Mouse (Mus musculus) spleen, adult 12 weeks (tissue): ENCODE results near the gene Sept14.
"Not testable (repeated sequence)": the region's sequence is repeated elsewhere in the genome, so short reads cannot be mapped to it uniquely, and the experiment has no call there.

Experiments
- DNase-seq: peaks from one replicate; pipeline ENCODE4 v3.0.0; 2022; ENCODE audit warnings: low spot score

Gene Sept14

DNA sequence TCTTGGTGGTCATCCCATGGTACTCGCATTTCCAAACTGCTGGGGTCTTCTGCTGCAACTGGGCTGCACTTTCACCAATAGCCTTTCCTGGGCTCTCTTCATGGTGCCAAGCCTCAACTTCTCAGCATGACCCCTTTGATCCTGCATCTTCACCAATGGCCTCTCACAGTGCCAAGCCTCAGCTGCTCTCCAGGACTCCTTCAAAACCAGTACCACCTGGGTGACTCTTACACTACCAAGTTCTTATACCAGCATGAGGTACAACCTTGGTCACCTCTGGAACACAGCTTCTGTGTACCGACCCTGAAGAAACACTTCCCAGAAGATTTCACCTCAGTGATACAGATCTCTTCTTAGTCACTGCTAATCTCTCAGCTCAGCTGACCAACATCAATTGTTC, at the start of gene Sept14:
Gene Sept14, minus strand, starts transcription at position 101 of the 400 bp plus-strand sequence.
- DNase-seq = no peak

DNA sequence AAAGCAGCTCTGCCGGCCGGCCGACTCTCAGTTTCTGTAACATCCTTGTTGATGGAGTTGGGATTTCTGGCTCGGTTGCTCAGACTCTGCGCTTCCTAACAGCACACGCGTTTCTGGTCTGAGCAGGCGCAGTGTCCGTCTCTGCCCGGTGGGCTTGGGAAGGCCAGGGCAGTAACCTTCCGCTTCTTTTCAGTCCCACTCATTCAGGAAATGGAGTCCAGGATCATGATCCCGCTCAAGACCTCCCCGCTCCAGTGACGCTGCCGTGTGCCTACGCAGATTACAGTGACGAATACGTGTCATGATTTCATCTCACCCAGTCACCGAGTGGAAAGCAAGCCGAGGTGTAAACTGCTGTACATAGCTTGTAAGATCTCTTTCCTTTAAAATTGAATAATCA, 48.6 kb upstream of the Sept14 start:
- no peak for DNase-seq

DNA sequence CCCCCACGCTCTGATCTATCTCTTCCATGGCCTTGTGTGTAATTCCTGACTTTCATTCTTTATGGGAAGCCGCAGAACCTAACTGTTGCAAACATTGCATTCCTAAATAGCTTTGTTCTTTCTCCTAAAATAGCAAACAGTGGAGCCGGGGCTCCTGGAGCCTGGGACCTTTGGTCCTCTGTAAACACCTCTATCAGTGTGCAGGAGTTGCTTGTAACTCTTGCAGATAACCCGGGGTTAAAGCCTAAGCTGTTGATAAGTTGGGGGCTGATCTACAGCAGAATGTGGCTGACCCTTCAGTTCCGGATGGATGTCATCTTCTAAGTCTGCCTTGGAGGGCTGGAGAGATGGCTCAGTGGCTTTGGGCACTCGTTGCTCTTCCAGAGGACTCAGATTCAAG, 35.7 kb upstream of the Sept14 start:
- DNase-seq = no peak

DNA sequence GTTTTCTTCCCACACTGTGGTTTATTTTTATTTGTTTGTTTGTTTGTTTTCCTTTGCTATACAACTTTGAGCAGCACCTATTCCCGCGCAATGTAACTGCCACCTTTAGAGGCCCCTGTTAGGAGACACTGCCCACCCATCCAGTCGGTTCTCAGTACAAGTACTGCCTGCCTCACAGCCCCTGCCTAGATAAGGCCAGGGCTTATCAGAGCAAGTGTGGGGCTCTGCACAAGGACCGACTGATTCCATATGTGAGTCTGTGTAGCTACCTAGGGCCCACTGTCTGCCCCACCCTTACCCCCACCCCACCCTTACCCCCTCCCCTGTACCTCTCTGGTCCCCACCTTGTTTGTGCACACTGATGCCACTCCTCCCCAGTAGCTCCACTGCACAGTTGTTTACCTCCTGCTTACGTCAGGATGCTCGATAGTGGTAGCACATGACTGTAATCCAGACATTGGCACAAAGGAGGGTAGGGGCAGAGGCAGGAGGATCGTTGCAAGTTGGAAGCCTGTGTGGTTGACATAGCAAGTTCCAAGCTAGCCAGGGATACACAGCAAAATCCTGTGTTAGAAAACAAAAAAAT, 34.7 kb upstream of the Sept14 start:
- no peak for DNase-seq

DNA sequence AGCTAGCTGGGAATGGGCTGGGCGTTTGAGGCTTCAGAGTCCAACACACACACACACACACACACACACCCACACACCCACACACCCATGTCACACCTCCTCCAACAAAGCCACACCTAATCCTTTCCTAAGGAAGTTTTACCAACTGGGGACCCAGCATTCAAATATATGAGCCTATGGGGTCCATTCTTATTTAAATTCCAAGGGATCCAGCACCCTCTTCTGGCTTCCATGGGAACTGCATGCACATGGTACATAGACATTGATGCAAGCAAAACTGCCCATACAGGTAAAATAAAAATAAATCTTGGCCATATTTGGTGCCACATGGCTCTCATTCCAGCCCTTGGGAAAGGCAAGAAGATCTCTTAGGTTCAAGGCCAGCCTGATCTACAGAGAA, 32.7 kb upstream of the Sept14 start:
- DNase-seq = no peak

DNA sequence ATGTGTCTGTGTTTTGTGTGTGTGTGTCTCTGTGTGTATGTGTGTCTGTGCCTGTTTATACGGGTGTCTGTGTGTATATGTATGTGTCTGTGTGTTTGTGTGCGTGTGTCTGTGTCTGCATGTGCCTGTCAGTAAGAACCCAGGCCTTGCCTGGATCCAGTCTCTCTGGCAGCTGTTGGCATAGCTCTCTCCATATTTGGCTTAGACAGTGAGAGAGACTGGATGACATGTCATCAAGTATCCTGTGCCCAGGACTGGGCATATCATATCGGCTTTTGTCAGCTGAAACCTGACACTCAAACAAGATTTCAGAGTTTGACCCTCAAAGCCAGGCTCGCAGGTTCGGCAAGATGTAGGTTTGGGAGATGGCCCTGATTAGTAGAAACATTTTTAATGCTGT, 22.7 kb upstream of the Sept14 start:
- no peak for DNase-seq

DNA sequence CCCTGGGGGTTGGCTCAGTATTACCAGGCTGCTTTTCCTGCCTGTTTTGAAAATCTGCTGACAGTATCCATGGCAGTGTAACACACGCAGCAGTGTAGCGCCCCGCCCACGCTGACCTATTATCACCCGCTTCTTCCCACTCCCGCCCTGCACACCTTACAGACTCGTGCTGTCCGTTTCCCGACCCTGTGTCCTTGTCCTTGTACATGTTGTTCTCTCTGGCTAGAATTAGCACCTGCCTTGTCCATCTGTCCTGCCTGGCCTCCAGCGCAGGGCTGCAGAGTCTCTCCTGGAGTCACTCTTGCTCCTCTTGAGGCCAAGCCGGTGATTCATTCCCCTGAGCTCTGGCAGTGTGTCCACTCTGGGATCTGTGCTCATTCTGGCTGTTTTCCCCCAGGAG, 22.0 kb upstream of the Sept14 start:
- no peak for DNase-seq

DNA sequence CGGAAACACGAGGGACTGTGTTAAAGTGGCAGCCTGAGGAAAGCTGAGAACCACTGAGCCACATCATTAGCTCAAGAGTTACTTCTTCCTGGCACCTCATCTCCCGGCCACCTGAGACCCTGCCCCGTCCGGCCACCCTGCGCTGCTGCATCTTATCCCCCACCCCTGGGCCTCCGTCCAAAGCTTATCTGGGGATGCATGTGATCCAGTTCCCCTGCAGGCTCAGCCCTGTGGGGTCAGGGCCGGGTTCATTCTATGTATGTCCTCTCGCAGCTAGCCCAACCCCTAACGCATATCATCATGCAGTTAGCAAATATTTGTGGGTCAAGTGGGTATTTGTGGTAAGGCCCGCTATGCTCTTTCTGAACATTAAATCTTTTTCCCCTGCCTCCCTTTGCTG, 21.0 kb upstream of the Sept14 start:
- DNase-seq = no peak

DNA sequence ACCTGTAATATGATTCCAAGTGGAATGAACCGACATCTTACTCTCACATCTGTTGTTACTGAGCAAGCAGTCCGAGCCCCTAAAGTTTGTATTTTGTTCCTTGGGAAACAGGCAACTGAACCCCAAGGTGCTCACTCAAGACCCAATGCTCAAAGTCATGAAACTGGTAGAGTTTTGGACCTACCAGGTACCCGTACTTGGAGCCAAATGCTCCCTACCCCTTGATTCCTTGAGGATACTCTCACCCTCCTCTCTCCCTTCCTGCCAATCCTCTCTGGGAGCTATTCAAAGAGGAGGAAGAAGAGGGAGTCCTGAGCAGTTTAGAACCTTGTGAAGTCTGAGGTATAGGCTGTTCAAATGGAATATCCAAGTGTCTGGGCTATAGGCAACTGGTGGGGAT, 18.5 kb upstream of the Sept14 start:
- DNase-seq = no peak

DNA sequence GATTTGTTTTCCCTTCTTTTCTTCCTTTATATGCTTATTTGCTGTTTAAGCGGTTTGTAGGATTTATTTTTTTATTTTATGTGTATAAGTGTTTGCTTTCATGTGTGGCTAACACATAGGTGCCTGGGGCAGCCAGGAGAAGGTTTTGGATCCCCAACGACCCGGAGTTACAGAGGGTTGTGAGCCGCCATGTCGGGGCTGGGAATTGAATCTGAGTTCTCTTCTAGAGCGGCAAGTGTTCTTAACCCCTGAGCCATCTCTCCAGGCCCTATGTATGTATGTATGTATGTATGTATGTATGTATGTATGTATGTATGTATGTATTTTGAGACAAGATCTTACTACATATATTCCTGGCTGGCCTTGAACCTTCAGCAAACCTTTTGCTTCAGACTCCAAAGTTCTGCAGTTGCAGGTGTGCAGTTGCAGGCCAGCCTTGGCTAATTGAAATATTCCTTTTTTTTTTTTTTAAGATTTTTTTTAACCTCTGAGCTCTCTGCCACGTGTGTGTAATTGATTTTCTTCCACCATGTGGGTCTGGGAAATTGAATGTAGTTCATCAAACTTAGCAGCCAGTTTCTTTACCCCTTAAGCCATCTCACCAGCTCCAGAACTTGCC, 17.6 kb upstream of the Sept14 start:
- DNase-seq = no peak

DNA sequence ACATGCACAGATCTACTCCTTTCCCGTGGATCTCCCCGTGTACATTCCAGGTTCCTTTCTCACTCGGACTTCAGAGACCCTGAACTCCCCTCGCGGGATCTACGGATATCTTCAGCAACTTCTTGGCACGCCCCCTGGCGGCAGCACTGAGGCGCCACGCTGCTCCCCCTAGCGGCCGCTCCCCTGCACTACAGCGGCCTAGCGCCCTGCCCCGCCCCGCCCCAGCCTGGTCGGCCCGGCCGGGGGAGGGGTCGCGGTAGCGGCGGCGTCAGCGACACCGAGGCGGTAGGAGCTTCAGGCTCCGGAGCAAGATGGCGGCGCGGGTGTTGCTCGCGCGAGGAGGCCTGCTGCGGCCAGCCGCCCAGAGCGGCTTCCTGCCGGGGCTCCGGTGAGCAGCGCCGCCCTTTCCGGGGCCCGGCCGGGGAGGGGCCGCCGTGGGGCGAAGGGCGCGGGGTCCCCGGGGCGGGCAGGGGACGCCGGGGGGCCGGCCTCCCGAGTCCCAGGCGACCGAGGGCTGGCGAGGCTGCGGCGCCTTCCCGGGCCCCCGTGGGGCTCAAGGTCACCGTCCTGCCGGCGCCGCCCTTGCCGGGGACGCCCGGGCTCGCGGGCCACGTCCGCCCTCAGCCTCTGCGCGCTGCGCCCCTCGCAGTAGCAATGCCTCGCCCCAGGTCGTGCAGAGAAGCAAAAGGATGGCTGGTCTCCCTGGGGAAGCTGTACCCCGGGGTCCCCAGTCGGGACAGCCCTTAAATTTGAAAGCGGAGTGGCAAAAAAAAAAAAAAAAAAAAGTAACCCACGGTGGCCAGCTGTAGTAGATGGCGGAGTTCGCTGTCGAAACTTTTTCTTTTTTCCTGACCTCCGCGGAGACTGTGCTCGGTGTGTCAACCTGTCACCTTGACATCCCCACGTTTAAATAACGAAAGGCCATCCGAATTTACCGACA, 16.8 kb upstream of the Sept14 start, which contains the start of gene Nipsnap2:
Gene Nipsnap2, plus strand, starts transcription at position 230 of the 940 bp plus-strand sequence.
- DNase-seq = peak; percentile 87

DNA sequence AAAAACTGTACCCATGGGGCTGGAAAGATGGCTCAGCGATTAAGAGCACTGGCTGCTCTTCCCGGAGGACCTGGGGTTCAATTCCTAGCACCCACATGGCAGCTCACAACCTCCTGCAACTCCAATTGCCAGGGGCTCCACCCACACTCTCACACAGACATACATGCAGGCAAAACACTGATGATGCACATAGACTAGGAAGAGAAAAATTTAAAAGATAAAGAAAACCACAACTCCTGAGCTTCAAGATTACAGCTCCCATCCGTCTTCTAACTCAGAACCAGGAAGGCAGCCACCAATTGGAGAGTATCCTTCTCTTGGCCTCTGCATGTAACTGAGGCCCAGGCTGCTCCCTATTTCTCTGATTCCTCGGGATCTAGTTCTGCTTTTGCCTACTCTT, 16.0 kb upstream of the Sept14 start:
- no peak for DNase-seq

DNA sequence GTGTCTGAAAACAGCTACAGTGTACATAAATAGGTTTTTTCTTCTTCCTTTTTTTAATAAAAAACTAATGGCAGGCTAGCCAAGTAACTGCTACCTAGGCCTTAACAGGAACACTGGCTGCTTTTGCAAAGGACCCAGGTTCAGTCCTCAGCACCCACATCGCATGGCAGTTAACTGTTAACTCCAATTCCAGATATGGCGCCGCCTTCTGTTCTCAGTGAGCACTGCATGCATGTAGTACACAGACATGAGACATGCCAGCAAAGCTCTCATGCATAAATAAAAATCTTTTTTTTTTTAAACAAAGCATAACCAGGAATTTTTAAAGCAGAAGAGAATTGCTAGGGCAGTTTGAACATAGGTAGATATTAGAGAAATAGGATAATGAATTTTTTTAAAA, 11.9 kb upstream of the Sept14 start:
- DNase-seq = no peak

DNA sequence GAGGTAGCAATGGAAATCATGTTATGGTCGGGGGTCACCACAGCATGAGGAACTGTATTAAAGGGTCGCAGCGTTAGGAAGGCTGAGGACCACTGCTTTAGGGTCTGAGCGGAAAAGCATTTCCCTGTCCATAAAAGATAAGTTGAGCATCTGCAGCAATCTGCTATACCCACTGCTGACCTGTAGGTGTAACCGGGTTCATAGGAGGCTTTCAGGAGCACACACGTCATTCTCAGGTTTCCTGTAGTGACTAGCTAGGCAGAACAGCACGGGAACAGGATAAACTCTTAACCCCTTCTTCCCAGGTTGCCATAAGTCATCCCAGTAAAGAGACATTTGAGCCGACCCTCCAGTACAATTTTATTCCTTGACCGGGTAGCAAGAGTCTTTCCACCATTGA, 8.7 kb upstream of the Sept14 start:
- no peak for DNase-seq

DNA sequence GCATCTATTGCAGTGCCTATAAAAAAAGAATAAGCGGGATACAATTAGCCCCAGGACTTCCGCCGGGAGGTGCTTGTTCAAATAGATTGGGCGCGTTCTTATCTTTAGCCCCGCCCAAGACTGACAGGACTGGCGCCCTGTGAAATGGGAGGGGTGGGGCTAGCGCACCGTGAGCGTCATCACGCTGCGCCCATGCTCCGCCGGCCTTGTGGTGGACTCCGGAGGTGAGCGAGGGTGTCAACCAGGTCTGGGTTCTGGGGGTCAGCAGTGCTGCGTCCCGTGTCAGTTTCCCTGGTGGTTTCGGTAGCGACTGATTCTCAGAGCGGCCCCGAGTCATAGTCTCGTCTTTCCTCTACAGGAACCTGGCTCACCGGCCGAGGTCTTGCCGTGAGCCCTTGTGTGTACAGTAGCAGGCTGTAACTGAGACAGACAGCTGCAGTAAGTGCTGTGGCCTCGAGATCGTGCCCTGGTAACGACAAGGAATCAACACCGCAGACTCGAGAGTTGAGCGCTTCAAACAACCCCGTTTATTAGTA, 7.1 kb upstream of the Sept14 start, which contains the start of gene Mrps17:
Gene Mrps17, plus strand, starts transcription at position 172 of the 536 bp plus-strand sequence.
- DNase-seq = peak; percentile 86

DNA sequence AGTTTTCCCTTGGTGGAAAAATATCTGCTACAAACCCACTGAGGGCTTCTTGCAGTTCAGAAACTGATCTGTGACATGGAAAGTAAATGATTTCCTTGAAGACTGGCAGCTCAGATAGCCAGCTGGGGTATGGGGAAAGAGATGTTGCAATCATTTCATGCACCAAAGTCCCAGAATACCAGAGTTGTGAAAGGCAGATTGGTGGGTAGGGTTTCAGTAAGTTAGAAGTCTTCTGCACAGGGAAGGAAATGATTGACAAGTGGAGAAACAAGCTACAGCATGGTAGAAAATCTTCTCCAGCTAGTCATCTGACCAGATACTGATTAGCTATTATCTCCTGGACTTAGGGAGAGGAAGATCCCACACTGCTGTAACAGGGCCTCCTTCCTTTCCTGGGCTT, 4.9 kb downstream of the Sept14 start:
- no peak for DNase-seq

DNA sequence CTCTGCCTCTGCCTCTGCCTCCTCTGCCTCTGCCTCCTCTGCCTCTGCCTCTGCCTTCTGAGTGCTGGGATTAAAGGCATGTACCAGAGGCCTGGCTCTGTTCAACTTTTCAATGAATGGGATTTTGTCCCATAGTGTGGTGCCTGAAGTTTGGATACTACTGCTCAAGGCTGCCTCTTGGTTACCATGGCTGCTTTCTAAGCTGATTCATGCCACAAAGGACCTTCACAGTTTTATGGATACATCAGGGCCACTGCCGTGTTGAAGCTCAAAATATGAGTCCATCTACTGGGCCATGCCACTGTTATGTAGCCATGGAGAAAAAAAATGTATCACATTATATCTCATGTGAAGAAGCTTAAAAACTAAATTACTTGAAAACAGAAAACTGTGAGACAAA, 6.6 kb downstream of the Sept14 start:
- no peak for DNase-seq

DNA sequence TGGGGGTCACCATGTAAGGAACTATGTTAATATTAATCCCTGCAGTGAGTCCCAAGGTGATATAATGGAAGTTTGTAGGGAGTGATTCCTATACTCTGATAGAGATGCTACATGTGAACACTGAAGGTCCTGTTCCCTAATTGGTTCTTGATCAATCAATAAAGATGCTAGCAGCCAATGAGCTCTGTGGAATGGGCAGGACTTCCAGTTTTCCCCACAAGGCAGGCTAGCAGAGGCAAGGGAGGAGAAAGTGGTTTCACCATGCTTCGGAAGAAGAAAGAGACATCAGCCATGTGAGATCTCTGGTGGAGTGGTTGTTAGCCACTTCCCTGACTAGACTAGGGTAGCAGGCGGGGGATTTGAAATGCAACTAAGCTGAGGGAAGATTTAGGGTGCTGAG, 7.8 kb downstream of the Sept14 start:
- DNase-seq = no peak

DNA sequence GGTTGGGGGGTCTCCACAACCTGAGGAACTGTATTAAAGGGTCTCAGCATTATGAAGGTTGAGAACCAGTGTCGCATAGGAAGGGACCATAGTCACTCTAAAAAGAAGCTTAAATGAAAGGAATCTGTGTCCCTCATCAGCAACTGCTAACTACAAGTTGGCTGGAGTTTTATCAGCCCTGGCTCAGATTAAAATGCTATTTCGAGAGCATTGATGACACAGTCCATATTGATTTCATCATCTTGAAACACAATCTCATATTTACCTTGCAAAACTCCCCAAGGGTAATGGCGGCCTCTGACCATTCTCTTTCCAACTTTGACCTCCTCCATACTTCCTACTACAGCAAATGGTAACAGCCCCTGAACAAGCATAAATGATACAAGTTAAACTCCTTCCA, 17.8 kb downstream of the Sept14 start:
- DNase-seq = no peak

DNA sequence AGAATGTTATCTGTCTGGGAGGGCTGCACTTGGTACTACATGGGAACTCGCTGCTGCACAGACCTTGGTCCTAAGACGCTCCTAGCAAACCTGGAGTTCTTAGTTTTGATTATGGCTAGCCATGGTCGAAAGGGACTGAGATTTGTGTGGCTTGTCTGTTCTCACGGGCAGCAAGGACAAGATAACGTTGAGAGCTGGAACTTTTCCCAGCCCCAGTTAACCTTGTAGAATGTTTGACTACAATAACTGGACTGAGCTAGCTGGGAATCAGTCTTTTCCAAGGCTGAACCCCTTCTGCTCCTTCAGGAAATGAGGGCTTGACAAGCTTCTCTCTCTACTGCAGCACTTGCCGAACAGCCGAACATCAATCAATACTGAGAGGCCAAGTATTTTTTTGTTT, 20.7 kb downstream of the Sept14 start:
- DNase-seq = no peak

DNA sequence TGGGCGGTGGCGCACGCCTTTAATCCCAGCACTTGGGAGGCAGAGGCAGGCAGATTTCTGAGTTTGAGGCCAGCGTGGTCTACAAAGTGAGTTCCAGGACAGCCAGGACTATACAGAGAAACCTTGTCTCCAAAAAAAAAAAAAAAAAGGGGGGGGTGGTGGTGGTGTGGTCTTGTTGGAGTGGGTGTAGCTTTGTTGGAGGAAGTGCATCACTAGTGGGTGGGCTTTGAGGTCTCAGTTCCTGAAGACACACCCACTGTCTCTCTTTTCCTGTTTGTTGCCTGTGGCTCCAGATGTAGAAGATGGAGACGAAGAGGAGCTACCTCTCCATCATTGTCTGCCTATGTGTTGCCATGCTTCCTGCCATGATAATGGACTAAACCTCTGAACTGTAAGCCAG, 23.2 kb downstream of the Sept14 start:
- not testable (repeated sequence) for DNase-seq

DNA sequence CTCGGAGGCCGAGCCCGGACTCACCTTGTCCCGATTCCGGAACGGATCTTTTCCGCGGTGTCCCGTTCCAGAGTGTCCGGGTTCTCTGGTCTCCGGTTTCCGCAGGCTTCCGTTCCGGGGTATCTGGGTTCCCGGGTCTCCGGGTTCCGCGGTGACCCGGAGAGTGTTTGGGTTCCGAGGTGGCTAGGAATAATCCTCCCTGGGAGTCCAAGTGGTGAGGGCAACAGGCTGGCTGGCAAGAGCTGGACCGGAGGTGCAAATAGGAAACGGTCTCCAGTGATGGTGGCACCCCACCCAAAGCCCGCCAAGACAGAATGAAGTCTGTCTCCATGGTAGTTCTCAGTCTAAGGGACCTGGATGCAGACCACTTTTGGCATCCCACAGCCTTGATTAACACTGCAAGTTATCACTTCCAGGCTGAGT, 38.3 kb downstream of the Sept14 start, which contains the start of gene Zfp11:
Gene Zfp11, minus strand, starts transcription at position 64 of the 423 bp plus-strand sequence.
- peak; percentile 47 for DNase-seq
